Mouse (Mus musculus) small intestine, adult 2 months (tissue): ENCODE data around the gene Syt15.

Experiments used
- CTCF ChIP-seq: fragments of 200-500 bp; IDR thresholded peaks from 2 replicates; pipeline ENCODE4 v1.5.1; 2012; ENCODE audit warnings: low read depth, mild to moderate bottlenecking, control low read depth, inconsistent platforms, low read length, moderate library complexity, mixed read lengths; ENCODE audit not compliant: insufficient replicate concordance, insufficient read length; ENCODE audit errors: extremely low read depth
- POLR2A ChIP-seq: fragments of 200-500 bp; IDR thresholded peaks from 2 replicates; pipeline ENCODE4 v1.6.1; 2012; ENCODE audit warnings: low read depth, mild to moderate bottlenecking, control low read depth, inconsistent platforms, low read length, moderate library complexity

- TF ChIP-seq CTCF (no peak), POLR2A (no peak)
Measured at GRCm38 (mm10) chr14:34219295-34219694, at the start of gene Syt15.
